Comparison of ENCODE assay signal across 8 mouse cellular contexts in genomic region chr16:28444993-28445799, GRCm38 (mm10).
DNase-seq lines count a peak whose midpoint lies in the region; ATAC-seq and TF ChIP-seq lines count a peak whose summit lies in the region.

No protein-coding gene starts in this region.

- no peak overlapping the region for H3K9ac ChIP-seq in heart, adult 2 months (ENCODE audit: low read depth, low read length)
- peak overlapping the region; percentile 90 for H3K9ac ChIP-seq in hindbrain, embryonic 13.5 days
- H3K9ac ChIP-seq in liver, adult 2 months (ENCODE audit: low read depth, low read length) = 0 out of 2 replicates have a peak overlapping the region, but pooled peaks have one; percentile 17

- peak; percentile 39 for ATAC-seq in hindbrain, embryonic 13.5 days (ENCODE audit: low FRiP score)

- no peak for TF ChIP-seq EP300 in heart, adult 2 months (IDR thresholded peaks at IDR 0.05; ENCODE audit: insufficient read depth, low read depth, low read length)

- H3K36me3 ChIP-seq in heart, embryonic 10.5 days = no peaks in the 10 kb centered on the region
- no peaks in the 10 kb centered on the region for H3K36me3 ChIP-seq in heart, adult 2 months (ENCODE audit: control insufficient read depth, insufficient read depth, low read length)
- no peaks in the 10 kb centered on the region for H3K36me3 ChIP-seq in embryonic facial prominence, embryonic 10.5 days (replicated peaks)
- no peaks in the 10 kb centered on the region for H3K36me3 ChIP-seq in hindbrain, embryonic 13.5 days
- no peaks in the 10 kb centered on the region for H3K36me3 ChIP-seq in liver, adult 2 months (ENCODE audit: control insufficient read depth, insufficient read depth, low read length)

- under 1% methylated on average over 51 of the region's 51 CpGs for WGBS in heart, embryonic 10.5 days
- under 1% methylated on average over 51 of the region's 51 CpGs for whole genome bisulfite sequencing in heart, adult 2 months
- under 1% methylated on average over 51 of the region's 51 CpGs for WGBS in embryonic facial prominence, embryonic 10.5 days
- under 1% methylated on average over 51 of the region's 51 CpGs for WGBS in hindbrain, embryonic 13.5 days
- 2% methylated on average over 51 of the region's 51 CpGs for WGBS in liver, adult 2 months

- 0 out of 2 replicates have a peak overlapping the region, but pooled peaks have one; percentile 10 for H3K27ac ChIP-seq in heart, embryonic 10.5 days
- no peak overlapping the region for H3K27ac ChIP-seq in heart, adult 2 months
- H3K27ac ChIP-seq in embryonic facial prominence, embryonic 10.5 days (replicated peaks) = no peak overlapping the region
- H3K27ac ChIP-seq in hindbrain, embryonic 13.5 days = peak overlapping the region; percentile 90
- no peak overlapping the region for H3K27ac ChIP-seq in liver, adult 2 months (replicated peaks; ENCODE audit: insufficient read depth, low read depth, low read length)

- intact Hi-C loops in heart, adult 2 months (cut with DNase I) = no loop called here

- no peak for TF ChIP-seq POLR2A in heart, adult 2 months (IDR thresholded peaks at IDR 0.05; ENCODE audit: insufficient read depth, low read depth, low read length)
- TF ChIP-seq POLR2A in liver, adult 2 months (IDR thresholded peaks at IDR 0.05; ENCODE audit: extremely low read depth, insufficient read depth, low read length) = no peak

- no peaks in the 10 kb centered on the region for H3K9me3 ChIP-seq in heart, embryonic 10.5 days
- H3K9me3 ChIP-seq in embryonic facial prominence, embryonic 10.5 days = no peaks in the 10 kb centered on the region
- no peaks in the 10 kb centered on the region for H3K9me3 ChIP-seq in hindbrain, embryonic 13.5 days

- peaks cover 65% of the 10 kb centered on the region for H3K27me3 ChIP-seq in heart, embryonic 10.5 days (ENCODE audit: insufficient read depth, poor library complexity, severe bottlenecking)
- peaks cover 7% of the 10 kb centered on the region for H3K27me3 ChIP-seq in heart, adult 2 months (ENCODE audit: control insufficient read depth, insufficient read depth, low read length)
- peaks cover 77% of the 10 kb centered on the region for H3K27me3 ChIP-seq in embryonic facial prominence, embryonic 10.5 days (replicated peaks; ENCODE audit: low read depth, poor library complexity, severe bottlenecking)
- H3K27me3 ChIP-seq in hindbrain, embryonic 13.5 days = peaks cover 34% of the 10 kb centered on the region
- H3K27me3 ChIP-seq in liver, adult 2 months (ENCODE audit: control insufficient read depth, insufficient read depth, low read length) = peaks cover 8% of the 10 kb centered on the region; the same call in 1 of the 2 replicates

- peak; percentile 75 for DNase-seq in heart, embryonic 10.5 days (ENCODE audit: low spot score)
- DNase-seq in heart, adult 2 months = no peak
- DNase-seq in adrenal gland, adult 2 months = peak; percentile 53
- DNase-seq in embryonic facial prominence, embryonic 10.5 days (ENCODE audit: low spot score) = peak; percentile 66
- no peak for DNase-seq in liver, adult 2 months (ENCODE audit: extremely low read depth, low read depth, low spot score)
- DNase-seq in ovary, adult 18-20 months (ENCODE audit: low spot score) = peak; percentile 2
- DNase-seq in spleen, postnatal 36 days (ENCODE audit: low spot score in 2 of 2) = no peak

- H3K4me1 ChIP-seq in heart, embryonic 10.5 days = peaks cover 20% of the 10 kb centered on the region
- no peaks in the 10 kb centered on the region for H3K4me1 ChIP-seq in heart, adult 2 months (ENCODE audit: control insufficient read depth, insufficient read depth, low read length)
- H3K4me1 ChIP-seq in embryonic facial prominence, embryonic 10.5 days = peaks cover 27% of the 10 kb centered on the region
- peaks cover 20% of the 10 kb centered on the region for H3K4me1 ChIP-seq in hindbrain, embryonic 13.5 days (replicated peaks)
- no peaks in the 10 kb centered on the region for H3K4me1 ChIP-seq in liver, adult 2 months (ENCODE audit: control insufficient read depth, insufficient read depth, low read length)

- H3K4me2 ChIP-seq in hindbrain, embryonic 13.5 days = peak overlapping the region; percentile 88

- no peak for TF ChIP-seq CTCF in heart, adult 2 months (IDR thresholded peaks at IDR 0.05)
- TF ChIP-seq CTCF in liver, adult 2 months (IDR thresholded peaks at IDR 0.05; ENCODE audit: low read depth, low read length) = no peak

- H3K4me3 ChIP-seq in heart, embryonic 10.5 days = peak overlapping the region; percentile 73
- H3K4me3 ChIP-seq in heart, adult 2 months = no peak overlapping the region; the same call in 1 of the 2 replicates
- peak overlapping the region; percentile 78 for H3K4me3 ChIP-seq in embryonic facial prominence, embryonic 10.5 days
- H3K4me3 ChIP-seq in hindbrain, embryonic 13.5 days = peak overlapping the region; percentile 86
- H3K4me3 ChIP-seq in liver, adult 2 months (ENCODE audit: insufficient read depth, low read depth, low read length) = peak overlapping the region; percentile 59

- H3K79me2 ChIP-seq in heart, adult 2 months (replicated peaks; ENCODE audit: control insufficient read depth, insufficient read depth, low read length) = no peaks in the 10 kb centered on the region
- no peaks in the 10 kb centered on the region for H3K79me2 ChIP-seq in liver, adult 2 months (ENCODE audit: control insufficient read depth, insufficient read depth, low read length)

Comparison
In these comparisons a context has a peak if more than half of its experiments do, and no peak if none do; other contexts are left out.
1. DNase-seq: peak in heart, embryonic 10.5 days (single experiment), adrenal gland, adult 2 months (single experiment), embryonic facial prominence, embryonic 10.5 days (single experiment) and ovary, adult 18-20 months (single experiment); none in heart, adult 2 months (0 of 2), liver, adult 2 months (single experiment) and spleen, postnatal 36 days (0 of 2).
2. H3K27ac ChIP-seq: peak in heart, embryonic 10.5 days (single experiment) and hindbrain, embryonic 13.5 days (single experiment); none in heart, adult 2 months (single experiment), embryonic facial prominence, embryonic 10.5 days (single experiment) and liver, adult 2 months (single experiment).